Mouse (Mus musculus) ES-Bruce4 (cell line): ENCODE results near the gene Crot. TPM values are rescaled to one million over a fixed set of nuclear protein-coding genes. Genes with fewer than 3 reads are reported as not detected.

Experiments used
- H3K27ac ChIP-seq: 2 replicates; pipeline ENCODE4 v1.5.1; 2012; ENCODE audit warnings: low read length, inconsistent platforms; ENCODE audit not compliant: insufficient read depth
- H3K27me3 ChIP-seq: 2 replicates; pipeline ENCODE4 v1.6.1; 2012; ENCODE audit warnings: mild to moderate bottlenecking, low read length, inconsistent platforms; ENCODE audit not compliant: control insufficient read depth, poor library complexity, insufficient read depth, severe bottlenecking
- H3K36me3 ChIP-seq: 2 replicates; pipeline ENCODE4 v1.6.1; 2012; ENCODE audit warnings: inconsistent platforms, mild to moderate bottlenecking, low read length, moderate library complexity; ENCODE audit not compliant: control insufficient read depth, poor library complexity, insufficient read depth, severe bottlenecking
- H3K4me1 ChIP-seq: one replicate; pipeline ENCODE4 v1.8.1; 2011; ENCODE audit warnings: low read length; ENCODE audit not compliant: control insufficient read depth, insufficient read depth
- H3K4me3 ChIP-seq: 2 replicates; pipeline ENCODE4 v1.5.1; 2011; ENCODE audit warnings: low read depth, mild to moderate bottlenecking, low read length
- H3K9ac ChIP-seq: 2 replicates; pipeline ENCODE4 v1.6.1; 2012; ENCODE audit warnings: low read depth, mild to moderate bottlenecking, inconsistent platforms; ENCODE audit not compliant: poor library complexity, severe bottlenecking
- H3K9me3 ChIP-seq: replicated peaks from 2 replicates; pipeline ENCODE4 v1.6.1; 2012; ENCODE audit warnings: mild to moderate bottlenecking, low read length, inconsistent platforms; ENCODE audit not compliant: control insufficient read depth, poor library complexity, insufficient read depth, severe bottlenecking
- CTCF ChIP-seq: IDR thresholded peaks from one replicate; pipeline ENCODE4 v1.8.1; 2011; ENCODE audit warnings: low read depth, low read length
- EP300 ChIP-seq: IDR thresholded peaks from 2 replicates; pipeline ENCODE4 v1.6.1; 2011; ENCODE audit warnings: low read depth, low read length; ENCODE audit not compliant: insufficient read depth
- POLR2A ChIP-seq: IDR thresholded peaks from one replicate; pipeline ENCODE4 v1.8.1; 2011; ENCODE audit warnings: low read length; ENCODE audit not compliant: insufficient read depth
- polyA plus RNA-seq: library from polyadenylated mRNA; stranded (reverse); fragments of >200 nt; gene quantifications from 2 replicates; pipeline ENCODE4 v1.2.4, GENCODE M21; 2011; ENCODE audit warnings: low read depth; ENCODE audit not compliant: missing spikeins, insufficient read depth, insufficient read length

Crot gene
- polyA plus RNA-seq, 1 experiment: 34.8 TPM

DNA sequence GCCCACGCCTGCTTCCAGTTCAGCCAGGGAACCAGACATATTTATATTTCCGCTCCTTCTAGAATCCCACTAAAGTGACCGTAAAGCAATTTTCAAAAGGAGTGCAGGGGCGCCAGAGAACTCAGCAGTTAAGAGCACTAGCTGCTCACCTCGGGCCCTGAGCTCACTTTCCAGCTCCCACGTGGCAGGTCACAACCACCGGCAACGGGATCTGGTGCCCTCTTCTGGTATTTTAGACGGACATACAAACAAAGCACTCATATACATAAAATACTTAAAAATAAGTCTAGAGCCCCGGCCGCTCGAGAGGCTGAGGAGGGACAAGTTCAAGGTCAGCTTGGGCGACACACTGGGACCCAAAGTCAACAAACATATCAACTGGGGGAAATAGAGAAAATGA, 6.6 kb downstream of the Crot start:
- H3K36me3 ChIP-seq: 0 out of 2 replicates have a peak, but pooled peaks cover 5% of the 10 kb centered on the region
- H3K27me3 ChIP-seq: no peaks in the 10 kb centered on the region
- H3K4me3 ChIP-seq: no peak overlapping the region
- no peaks in the 10 kb centered on the region for H3K9me3 ChIP-seq
- 0 out of 2 replicates have a peak overlapping the region, but pooled peaks have one; percentile 1 for H3K9ac ChIP-seq
- peak; percentile 16 for TF ChIP-seq CTCF
- TF ChIP-seq POLR2A: no peak
- H3K27ac ChIP-seq: no peak overlapping the region
- no peaks in the 10 kb centered on the region for H3K4me1 ChIP-seq

DNA sequence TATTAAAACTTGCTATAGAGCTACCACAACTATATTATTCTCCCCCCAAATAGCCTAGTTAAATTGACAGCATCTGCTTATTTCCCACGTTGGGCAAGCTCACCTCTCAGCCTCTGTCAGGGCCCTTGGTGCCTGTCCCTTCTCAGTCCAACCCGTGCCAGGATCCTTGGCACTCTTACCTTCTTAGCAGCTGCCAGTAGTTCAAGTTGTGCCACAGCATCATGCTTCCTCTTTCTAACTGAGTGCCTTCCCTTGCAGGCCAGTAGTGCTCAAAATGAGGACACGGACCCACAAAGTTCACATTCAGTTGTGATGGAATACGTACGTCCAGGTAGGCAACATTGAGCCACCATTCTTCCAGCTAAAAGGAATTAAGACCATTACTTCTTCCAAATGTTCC, 9.2 kb downstream of the Crot start:
- no peak for TF ChIP-seq EP300
- TF ChIP-seq CTCF: no peak
- no peak for TF ChIP-seq POLR2A
- H3K27ac ChIP-seq: no peak overlapping the region
- no peak overlapping the region for H3K9ac ChIP-seq
- H3K4me1 ChIP-seq: no peaks in the 10 kb centered on the region
- H3K27me3 ChIP-seq: no peaks in the 10 kb centered on the region
- H3K4me3 ChIP-seq: no peak overlapping the region
- no peaks in the 10 kb centered on the region for H3K9me3 ChIP-seq
- 0 out of 2 replicates have a peak, but pooled peaks cover 5% of the 10 kb centered on the region for H3K36me3 ChIP-seq

DNA sequence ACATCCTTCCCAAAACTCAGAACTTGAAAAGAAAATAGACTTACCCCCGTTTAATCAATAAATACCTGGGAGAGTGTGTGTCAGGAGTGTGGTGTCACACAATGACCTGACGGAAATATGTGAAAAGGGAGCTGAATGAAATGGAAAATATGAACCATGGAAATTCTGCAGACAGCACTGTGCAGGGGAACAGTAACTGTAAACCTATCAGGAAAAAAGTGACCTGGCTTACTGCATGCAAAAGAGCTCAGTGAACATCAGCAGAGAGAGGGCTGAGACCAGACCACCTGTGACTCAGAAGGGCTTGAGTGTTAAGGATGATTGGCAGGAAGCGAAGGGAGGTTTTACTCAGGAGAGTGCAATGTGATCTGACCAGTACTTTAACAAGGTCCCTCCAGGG, 11.7 kb downstream of the Crot start:
- Histone ChIP-seq H3K36me3 (peaks cover 5% of the 10 kb centered on the region; the same call in 1 of the 2 replicates), H3K9me3 (no peaks in the 10 kb centered on the region), H3K27ac (no peak overlapping the region), H3K4me1 (no peaks in the 10 kb centered on the region), H3K4me3 (no peak overlapping the region), H3K27me3 (no peaks in the 10 kb centered on the region), H3K9ac (no peak overlapping the region)
- TF ChIP-seq EP300 (no peak), POLR2A (no peak), CTCF (no peak)

DNA sequence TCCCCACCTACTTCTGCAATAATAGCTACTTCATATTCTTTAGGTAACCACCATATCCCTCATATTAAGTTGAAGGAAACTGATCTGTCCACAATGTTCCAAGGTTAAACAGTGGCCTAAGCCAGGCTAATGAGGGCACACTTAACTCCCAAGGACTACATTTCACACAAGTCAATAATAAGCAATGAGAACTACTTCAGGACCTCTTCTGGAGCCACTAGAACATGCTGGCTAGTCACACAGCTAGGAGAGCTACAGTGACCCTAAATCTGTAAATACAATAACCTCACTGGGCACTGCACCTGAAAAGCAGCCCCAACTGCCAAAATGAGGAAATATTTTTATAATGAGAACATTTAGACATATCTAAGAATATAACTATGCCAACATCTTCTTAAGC, 22.4 kb downstream of the Crot start:
- Histone ChIP-seq H3K27me3 (no peaks in the 10 kb centered on the region), H3K36me3 (peaks cover 11% of the 10 kb centered on the region), H3K9me3 (peaks cover 5% of the 10 kb centered on the region), H3K4me3 (no peak overlapping the region), H3K27ac (no peak overlapping the region), H3K4me1 (no peaks in the 10 kb centered on the region), H3K9ac (no peak overlapping the region)
- TF ChIP-seq POLR2A (no peak), EP300 (no peak), CTCF (no peak)

DNA sequence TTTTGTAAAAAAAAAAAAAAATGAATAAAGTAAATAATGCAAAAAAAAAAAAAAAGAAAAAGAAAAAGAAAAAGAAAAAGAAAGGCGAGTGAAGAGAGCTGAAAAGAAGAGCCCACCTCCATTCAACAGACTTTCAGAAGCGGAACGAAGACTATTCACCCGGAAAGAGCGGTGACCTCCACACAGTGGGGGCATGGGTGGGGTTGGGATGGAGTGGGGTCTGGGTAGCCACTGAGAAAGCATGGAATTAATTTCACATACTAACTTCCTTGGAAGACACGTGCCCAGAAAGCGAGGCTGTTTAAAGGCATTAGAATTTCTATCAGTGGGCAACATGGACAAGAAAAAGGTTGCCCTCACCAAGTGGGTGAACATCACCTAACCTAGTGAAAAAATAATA, 24.8 kb downstream of the Crot start:
- peaks cover 17% of the 10 kb centered on the region for H3K36me3 ChIP-seq
- H3K9ac ChIP-seq: no peak overlapping the region
- H3K27ac ChIP-seq: no peak overlapping the region
- no peak overlapping the region for H3K4me3 ChIP-seq
- TF ChIP-seq POLR2A (no peak), CTCF (no peak), EP300 (no peak)
- no peaks in the 10 kb centered on the region for H3K27me3 ChIP-seq
- H3K9me3 ChIP-seq: peaks cover 5% of the 10 kb centered on the region
- H3K4me1 ChIP-seq: no peaks in the 10 kb centered on the region

DNA sequence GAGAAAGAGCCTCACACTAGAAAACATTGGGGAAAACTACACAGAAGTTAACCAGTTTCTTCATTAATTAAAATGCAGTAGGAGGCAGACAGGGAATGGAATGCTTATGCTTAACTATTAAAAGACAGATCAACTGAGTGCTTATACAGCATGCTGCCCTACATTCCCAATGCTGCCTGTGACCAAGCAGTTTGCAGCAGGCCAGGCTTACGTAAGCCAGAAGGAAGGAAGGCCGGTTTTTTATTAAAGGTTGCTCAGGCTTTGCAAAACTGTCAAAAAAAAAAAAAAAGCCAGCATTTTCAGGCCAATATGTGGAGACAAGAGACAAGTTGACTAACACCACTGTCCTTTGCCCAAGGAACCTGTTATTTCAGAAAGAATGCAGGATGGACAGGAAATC, 26.4 kb downstream of the Crot start:
- Histone ChIP-seq H3K27me3 (no peaks in the 10 kb centered on the region), H3K27ac (no peak overlapping the region), H3K4me1 (no peaks in the 10 kb centered on the region), H3K4me3 (no peak overlapping the region), H3K36me3 (peaks cover 21% of the 10 kb centered on the region), H3K9ac (no peak overlapping the region), H3K9me3 (peaks cover 5% of the 10 kb centered on the region)
- no peak for TF ChIP-seq POLR2A
